Comparison of ENCODE assay signal across 8 mouse cellular contexts in genomic region chr5:118465991-118466750, GRCm38 (mm10).
DNase-seq lines count a peak whose midpoint lies in the region; ATAC-seq and TF ChIP-seq lines count a peak whose summit lies in the region.

No protein-coding gene starts in this region.

- intact Hi-C loops in gastrocnemius, adult 2 months (cut with DNase I) = no loop called here

- H3K27me3 ChIP-seq in liver, embryonic 12.5 days (replicated peaks) = peaks cover 32% of the 10 kb centered on the region
- no peaks in the 10 kb centered on the region for H3K27me3 ChIP-seq in splenic B cell, adult 2 months (ENCODE audit: control insufficient read depth, insufficient read depth, low read length, poor library complexity, severe bottlenecking)

- TF ChIP-seq CTCF in gastrocnemius, adult 2 months (IDR thresholded peaks at IDR 0.05) = no peak

- DNase-seq in gastrocnemius, adult 2 months = no peak
- no peak for DNase-seq in gastrocnemius, postnatal 10 days
- peak; percentile 24 for DNase-seq in T-cell, adult 2 months (ENCODE audit: low spot score)
- DNase-seq in forelimb bud, embryonic 11.5 days (ENCODE audit: low read depth, low spot score) = peak; percentile 43
- DNase-seq in splenic B cell, adult 2 months (ENCODE audit: low read depth, low spot score) = peak; percentile 84
- no peak for DNase-seq in retina, postnatal 1 day
- DNase-seq in kidney, adult 9 months = no peak

- peak overlapping the region; percentile 72 for H3K9ac ChIP-seq in liver, embryonic 12.5 days

- no peaks in the 10 kb centered on the region for H3K36me3 ChIP-seq in liver, embryonic 12.5 days
- H3K36me3 ChIP-seq in splenic B cell, adult 2 months (ENCODE audit: control insufficient read depth, insufficient read depth, low read length, poor library complexity, severe bottlenecking) = no peaks in the 10 kb centered on the region

- H3K4me3 ChIP-seq in gastrocnemius, adult 2 months = peak overlapping the region; percentile 55
- peak overlapping the region; percentile 56 for H3K4me3 ChIP-seq in liver, embryonic 12.5 days

- peak overlapping the region; percentile 89 for H3K4me2 ChIP-seq in liver, embryonic 12.5 days

- peak overlapping the region; percentile 51 for H3K27ac ChIP-seq in gastrocnemius, adult 2 months
- H3K27ac ChIP-seq in liver, embryonic 12.5 days = peak overlapping the region; percentile 81

- H3K9me3 ChIP-seq in liver, embryonic 12.5 days (replicated peaks) = no peaks in the 10 kb centered on the region

- WGBS in liver, embryonic 12.5 days (ENCODE audit: insufficient replicate concordance) = 7% methylated on average over 10 of the region's 10 CpGs

- ATAC-seq in liver, embryonic 12.5 days = peak; percentile 55

- H3K4me1 ChIP-seq in liver, embryonic 12.5 days = peaks cover 45% of the 10 kb centered on the region

Comparison
In these comparisons a context has a peak if more than half of its experiments do, and no peak if none do; other contexts are left out.
1. DNase-seq: peak in T-cell, adult 2 months (single experiment), forelimb bud, embryonic 11.5 days (single experiment) and splenic B cell, adult 2 months (single experiment); none in gastrocnemius, adult 2 months (single experiment), gastrocnemius, postnatal 10 days (single experiment), retina, postnatal 1 day (single experiment) and kidney, adult 9 months (single experiment).